Mouse (Mus musculus): ENCODE data around the gene Tada1.

Tada1 gene

GRCm38 (mm10) chr1:166384614-166385013 is 5.7 kb downstream of the Tada1 start:
- DNase-seq (ENCODE audit: low read depth, low spot score) = peak; percentile 78

DNA sequence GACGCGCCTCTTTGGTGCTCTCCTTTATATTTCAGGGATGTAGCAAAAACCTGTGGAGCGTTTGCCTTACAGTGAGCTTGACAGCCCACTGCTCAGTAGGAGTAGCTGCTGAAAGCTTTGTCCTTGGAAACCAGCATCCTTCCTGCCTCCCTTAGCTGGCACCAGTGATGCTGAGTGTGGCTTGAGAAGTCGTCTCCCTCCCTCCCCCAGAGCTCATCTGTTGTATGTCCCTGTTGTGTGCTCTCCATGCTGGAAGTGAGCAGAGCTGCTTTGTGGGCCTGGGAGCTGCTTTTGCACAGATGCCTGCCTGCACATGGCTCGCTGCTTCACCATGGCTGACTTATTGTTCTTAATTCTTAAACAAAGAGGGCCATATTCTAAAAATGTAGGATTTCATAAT is 6.5 kb downstream of the Tada1 start:
- peak; percentile 77 for DNase-seq (ENCODE audit: low read depth, low spot score)

GRCm38 (mm10) chr1:166388511-166388910 is 9.6 kb downstream of the Tada1 start:
- no peak for DNase-seq (ENCODE audit: low read depth, low spot score)

- no peak for DNase-seq (ENCODE audit: low read depth, low spot score)
Measured at GRCm38 (mm10) chr1:166389406-166390125, 10.7 kb downstream of the Tada1 start.

DNA sequence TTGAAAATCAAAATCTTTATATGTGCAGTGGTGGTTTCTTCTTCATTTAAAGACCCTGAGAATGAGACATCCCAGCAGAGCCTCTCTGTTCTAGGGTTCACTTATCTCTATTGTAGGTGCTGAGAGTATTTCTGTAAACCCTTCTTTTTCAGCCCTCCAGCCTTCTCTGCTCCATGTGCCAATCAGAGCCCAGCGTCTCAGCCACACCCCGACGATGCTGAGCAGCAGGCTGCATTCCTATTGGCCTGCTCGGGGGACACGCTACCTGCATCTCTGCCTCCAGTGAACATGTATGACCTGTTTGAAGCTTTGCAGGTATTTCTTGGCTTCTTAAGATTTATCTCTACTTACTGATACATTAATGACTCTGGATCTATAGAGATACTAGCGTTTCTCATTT is 12.8 kb downstream of the Tada1 start:
- no peak for DNase-seq (ENCODE audit: low read depth, low spot score)

DNA sequence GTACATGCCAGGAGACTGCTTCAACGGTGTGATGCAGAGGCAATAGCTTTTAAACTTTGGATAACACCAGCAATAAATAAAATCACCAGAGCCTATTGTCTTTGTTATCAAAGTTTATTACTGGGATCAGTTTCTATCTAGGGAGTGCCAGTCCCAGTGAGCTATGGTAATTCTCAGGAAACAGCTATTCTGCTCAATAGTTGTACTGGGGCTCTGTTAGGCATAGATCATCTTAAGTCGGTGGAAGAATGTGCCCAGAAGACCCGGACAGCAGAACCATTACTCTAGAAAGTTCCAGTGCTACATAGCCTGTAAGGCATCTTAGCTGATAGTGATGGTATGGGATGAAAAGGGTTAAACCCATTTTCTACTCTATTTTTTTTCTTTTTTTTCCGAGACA is 15.9 kb downstream of the Tada1 start:
- no peak for DNase-seq (ENCODE audit: low read depth, low spot score)

DNA sequence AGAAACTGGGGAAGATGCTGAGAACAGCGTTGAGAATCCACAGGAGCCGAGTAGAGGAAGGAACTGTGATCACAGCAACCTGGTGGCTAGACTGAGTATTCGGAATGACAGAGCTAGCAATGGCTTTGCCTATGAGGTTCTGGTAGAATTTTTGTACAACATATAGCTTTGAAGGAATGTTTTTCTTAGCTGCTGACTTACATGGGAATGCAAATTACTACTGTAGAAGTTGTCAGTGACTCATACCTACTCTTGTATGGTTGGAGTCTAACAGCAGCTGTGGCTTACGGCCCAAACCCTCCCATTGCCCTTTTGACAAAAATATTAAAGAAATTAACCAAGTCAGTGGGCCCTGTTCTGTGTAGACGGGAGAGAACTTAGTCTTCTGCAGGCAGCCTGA is 16.8 kb downstream of the Tada1 start:
- DNase-seq (ENCODE audit: low read depth, low spot score) = peak; percentile 56

GRCm38 (mm10) chr1:166396381-166396780 is 17.5 kb downstream of the Tada1 start:
- DNase-seq (ENCODE audit: low read depth, low spot score) = no peak

- DNase-seq (ENCODE audit: low read depth, low spot score) = peak; percentile 86
Measured at GRCm38 (mm10) chr1:166401455-166401854, 22.6 kb downstream of the Tada1 start.

DNA sequence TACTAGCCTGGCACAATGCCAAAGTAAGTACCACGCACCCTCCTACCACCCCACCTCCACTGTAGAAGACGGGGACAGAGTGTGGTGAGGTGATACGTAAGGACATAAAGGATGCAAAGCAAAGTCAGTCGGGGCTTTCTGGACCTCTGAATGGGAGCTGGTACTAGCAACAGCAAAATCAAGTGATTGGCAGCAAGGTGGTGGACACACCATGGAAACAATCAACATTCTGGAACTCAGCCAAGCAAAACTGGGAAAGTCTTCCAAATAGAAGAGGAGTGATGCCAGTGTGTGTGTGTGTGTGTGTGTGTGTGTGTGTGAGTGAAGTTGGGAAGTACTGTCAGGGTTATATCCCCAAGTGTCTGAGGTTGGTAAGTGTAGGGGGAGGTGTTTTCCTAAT is 23.1 kb downstream of the Tada1 start:
- peak; percentile 68 for DNase-seq (ENCODE audit: low read depth, low spot score)

DNA sequence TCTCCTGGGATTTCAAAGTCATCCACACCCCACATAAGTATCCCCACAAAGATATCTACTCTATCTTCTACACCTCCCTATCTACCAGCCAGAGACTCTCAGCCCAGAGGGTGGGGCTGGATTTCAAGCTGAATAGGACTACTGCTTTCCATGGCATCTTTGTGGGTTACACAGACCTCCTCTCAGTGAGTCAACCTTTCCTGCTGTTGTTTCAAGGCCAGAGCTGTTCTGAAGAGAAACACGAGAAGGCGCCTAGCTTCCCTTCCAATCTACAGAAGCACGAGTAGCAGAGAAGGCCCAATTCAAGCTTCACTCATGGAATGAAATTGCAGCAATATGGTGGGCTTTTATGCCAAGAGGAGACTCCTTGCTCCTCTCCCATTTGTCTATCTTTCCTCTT is 24.9 kb downstream of the Tada1 start:
- peak; percentile 67 for DNase-seq (ENCODE audit: low read depth, low spot score)

DNA sequence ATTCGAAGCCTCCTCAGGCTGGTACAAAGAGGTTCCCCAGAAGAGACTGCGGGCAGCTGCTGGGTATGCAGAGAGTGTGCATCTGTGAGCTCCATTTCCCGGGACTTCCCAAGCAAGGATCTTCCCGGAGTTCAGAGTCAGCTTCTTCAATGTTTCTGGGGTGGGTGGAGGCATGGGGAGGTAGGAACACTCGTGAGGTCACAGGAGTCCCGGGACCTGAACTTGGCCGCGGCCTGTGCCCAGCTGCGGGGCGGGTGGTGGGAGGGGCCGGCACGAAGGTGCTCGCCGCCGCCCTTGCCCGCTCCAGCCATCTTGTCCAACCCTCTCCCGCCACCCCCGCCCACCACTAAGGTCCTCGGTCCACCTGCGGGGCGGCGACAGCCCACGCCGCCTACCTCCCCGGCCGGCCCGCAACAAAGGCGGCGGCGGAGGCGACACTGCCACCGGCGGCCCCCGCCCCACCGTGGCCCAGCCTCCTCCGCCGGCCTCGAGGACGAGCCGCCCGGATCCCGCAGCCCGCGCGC is 30.3 kb downstream of the Tada1 start:
- DNase-seq (ENCODE audit: low read depth, low spot score) = peak; percentile 47

DNA sequence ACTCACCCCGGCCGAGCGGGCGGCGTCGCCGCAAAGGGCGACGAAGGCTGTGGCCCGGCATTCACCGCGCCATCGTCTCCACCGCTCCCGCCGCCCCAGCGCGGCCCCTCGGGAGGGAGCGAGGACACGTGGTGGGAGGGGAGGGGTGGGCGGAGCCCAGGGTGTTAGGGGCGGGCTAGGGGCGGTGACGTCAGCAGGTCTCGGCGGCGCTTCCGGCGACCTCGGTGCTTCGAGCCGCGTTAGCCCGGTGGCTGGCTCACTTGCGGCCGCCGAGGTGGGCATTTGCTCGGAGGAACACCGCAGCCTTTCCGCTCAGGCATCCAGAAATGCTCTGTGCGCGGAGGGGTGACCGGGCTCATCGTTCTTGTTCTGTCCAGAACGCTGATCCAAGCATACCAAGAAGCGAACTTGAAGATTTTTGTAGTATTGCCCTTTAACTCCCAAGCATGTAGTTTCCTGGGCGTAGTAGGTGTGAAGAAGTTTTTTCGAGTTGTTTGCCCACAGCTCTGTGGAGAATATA is 30.9 kb downstream of the Tada1 start, which contains the start of gene Pogk:
Pogk (minus strand) TSS at position 163 of the 520 bp plus-strand sequence.
- DNase-seq (ENCODE audit: low read depth, low spot score) = peak; percentile 95

- DNase-seq (ENCODE audit: low read depth, low spot score) = no peak
Measured at GRCm38 (mm10) chr1:166411541-166411940, 32.6 kb downstream of the Tada1 start.

- DNase-seq (ENCODE audit: low read depth, low spot score) = no peak
Measured at GRCm38 (mm10) chr1:166412266-166412665, 33.4 kb downstream of the Tada1 start.

DNA sequence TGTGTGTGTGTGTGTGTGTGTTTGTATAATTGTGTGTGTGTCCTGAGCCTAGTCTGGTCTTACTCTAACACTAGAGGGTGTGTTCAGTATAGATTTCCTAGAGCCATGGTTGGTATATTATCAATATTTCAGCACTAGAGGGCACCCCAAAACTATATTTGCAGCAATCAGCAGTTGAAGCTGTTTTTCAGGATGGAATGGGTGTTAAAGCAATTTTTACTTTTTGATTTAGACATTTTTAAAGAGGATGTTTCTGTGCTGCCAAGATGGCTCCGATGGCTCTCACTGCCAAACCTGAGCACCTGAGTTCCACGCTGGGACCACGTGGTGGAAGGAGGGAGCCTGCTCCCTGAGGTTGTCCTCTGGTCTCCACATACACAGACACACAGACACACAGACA is 50.2 kb downstream of the Tada1 start:
- peak; percentile 75 for DNase-seq (ENCODE audit: low read depth, low spot score)

DNA sequence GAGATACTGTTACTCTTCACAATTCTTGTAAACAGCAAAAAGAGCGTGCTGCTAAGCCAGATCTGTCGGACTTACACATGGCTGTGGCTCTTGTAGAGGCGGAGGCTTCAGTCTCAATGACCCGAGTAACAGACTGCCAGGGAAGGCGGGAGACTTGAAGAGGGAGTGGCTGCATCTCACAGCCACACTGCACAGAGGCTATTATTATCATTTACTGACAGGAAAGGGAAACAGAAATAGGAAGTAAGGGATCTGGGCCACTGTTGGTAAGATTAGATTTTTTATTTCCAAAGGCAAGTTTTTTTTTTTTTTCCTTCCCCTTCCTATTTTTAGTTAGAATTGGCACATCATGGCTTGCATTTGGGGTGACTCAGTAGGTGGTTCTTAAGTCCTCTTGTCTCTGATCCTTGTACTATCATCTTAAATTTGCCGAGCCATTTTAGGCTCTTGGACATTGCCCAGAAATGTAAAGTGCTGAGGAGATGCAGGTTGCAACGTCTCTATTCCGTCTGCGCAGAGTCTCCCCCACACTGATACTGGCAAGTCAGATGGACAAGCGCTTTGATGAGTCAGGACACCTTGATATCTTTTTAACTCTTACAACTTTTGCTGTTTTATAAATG is 51.0 kb downstream of the Tada1 start:
- DNase-seq (ENCODE audit: low read depth, low spot score) = peak; percentile 74

DNA sequence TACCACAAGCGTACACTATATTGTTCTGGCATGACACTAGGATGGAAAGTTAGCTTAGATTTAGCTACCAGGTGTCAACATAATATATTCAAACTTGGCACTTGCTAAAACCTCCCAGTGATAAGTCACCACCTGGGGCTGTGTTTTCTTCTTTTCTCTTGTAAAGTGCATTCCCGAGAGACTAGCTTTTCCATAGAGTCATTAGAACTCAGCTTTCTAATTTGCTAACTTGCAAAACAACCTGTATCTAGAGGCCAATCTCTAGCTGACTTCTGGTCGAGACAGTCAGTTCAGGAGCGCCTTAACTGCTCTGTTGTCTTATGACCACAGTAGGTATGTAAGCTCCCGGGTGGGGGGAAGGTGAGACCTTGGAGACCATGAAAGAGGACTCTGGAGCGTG is 60.5 kb downstream of the Tada1 start:
- no peak for DNase-seq (ENCODE audit: low read depth, low spot score)

DNA sequence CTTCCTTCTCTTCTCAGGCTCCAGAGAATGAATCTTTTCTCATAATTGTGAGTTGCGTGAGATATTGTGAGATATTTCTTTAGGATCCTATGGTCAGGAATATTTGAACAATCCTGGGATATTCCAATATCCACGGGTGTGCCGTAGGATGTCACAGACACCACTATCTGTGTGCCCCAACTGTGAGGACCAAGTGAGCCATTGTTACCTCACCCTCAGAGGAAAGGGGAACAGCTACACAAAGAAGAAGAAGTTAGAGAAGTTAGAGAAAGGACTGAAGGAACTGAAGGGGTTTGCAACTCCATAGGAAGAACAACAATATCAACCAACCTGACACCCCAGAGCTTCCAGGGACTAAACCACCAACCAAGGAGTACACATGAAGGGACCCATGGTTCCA is 63.1 kb downstream of the Tada1 start:
- DNase-seq (ENCODE audit: low read depth, low spot score) = no peak

Data from brain, adult 2 months (tissue).